Mouse (Mus musculus): Measurements from ENCODE around the gene Coro2a.

GRCm38 (mm10) chr4:46568169-46568568, 33.8 kb downstream of the Coro2a start:
- no peak for TF ChIP-seq CTCF (IDR thresholded peaks at IDR 0.05; ENCODE audit: low read depth)
- TF ChIP-seq EP300 (IDR thresholded peaks at IDR 0.05; ENCODE audit: low read depth): no peak
